In genomic region chr1:139438373-139438772, GRCm38 (mm10) we compare ENCODE assay signal across 8 mouse cellular contexts. TPM values are rescaled to one million over a fixed set of nuclear protein-coding genes. Genes with fewer than 3 reads are reported as not detected.
DNase-seq lines count a peak whose midpoint lies in the region; ATAC-seq lines count a peak whose summit lies in the region.

No protein-coding gene starts in this region.

- H3K4me1 ChIP-seq in intestine, embryonic 14.5 days (replicated peaks; ENCODE audit: control insufficient read depth, insufficient read depth, low read length): no peaks in the 10 kb centered on the region
- H3K4me1 ChIP-seq in intestine, embryonic 16.5 days (ENCODE audit: control insufficient read depth, insufficient read depth, low read length): no peaks in the 10 kb centered on the region

- peak; percentile 55 for DNase-seq in intestine, embryonic 14.5 days (ENCODE audit: low spot score)
- DNase-seq in ES-CJ7 (ENCODE audit: low read depth, low spot score): peak; percentile 88
- peak; percentile 74 for DNase-seq in embryo, embryonic 11 days
- DNase-seq in kidney, postnatal 4 days: peak; percentile 41 to 69
- peak; percentile 79 for DNase-seq in retina, embryonic 14.5 days (ENCODE audit: low spot score)
- no peak for DNase-seq in urinary bladder, postnatal 10 days (ENCODE audit: low spot score)

- H3K9ac ChIP-seq in intestine, embryonic 14.5 days (ENCODE audit: low read length): no peak overlapping the region
- no peak overlapping the region for H3K9ac ChIP-seq in intestine, embryonic 16.5 days (ENCODE audit: low read depth, low read length)

- H3K4me3 ChIP-seq in intestine, embryonic 14.5 days (ENCODE audit: low read depth, low read length): no peak overlapping the region
- no peak overlapping the region for H3K4me3 ChIP-seq in intestine, embryonic 16.5 days (ENCODE audit: low read length)

- ATAC-seq in intestine, embryonic 14.5 days (replicated peaks; ENCODE audit: low FRiP score, low TSS enrichment, low read depth): peak; percentile 58; the same call in 1 of the 2 replicates
- ATAC-seq in intestine, embryonic 16.5 days: no peak
- no peak for ATAC-seq in monocyte, adult 5-6 weeks (replicated peaks; ENCODE audit: insufficient number of reproducible peaks, low FRiP score, low TSS enrichment, poor library complexity, severe bottlenecking)

- H3K9me3 ChIP-seq in intestine, embryonic 14.5 days (ENCODE audit: control insufficient read depth, low read length): no peaks in the 10 kb centered on the region
- H3K9me3 ChIP-seq in intestine, embryonic 16.5 days (ENCODE audit: control insufficient read depth, low read length): no peaks in the 10 kb centered on the region

- H3K27me3 ChIP-seq in intestine, embryonic 14.5 days (replicated peaks; ENCODE audit: control insufficient read depth, insufficient read depth, low read length): no peaks in the 10 kb centered on the region
- H3K27me3 ChIP-seq in intestine, embryonic 16.5 days (replicated peaks; ENCODE audit: control insufficient read depth, insufficient read depth, low read length): no peaks in the 10 kb centered on the region

- H3K27ac ChIP-seq in intestine, embryonic 14.5 days (ENCODE audit: low read depth): no peak overlapping the region
- no peak overlapping the region for H3K27ac ChIP-seq in intestine, embryonic 16.5 days (ENCODE audit: low read length)

- H3K36me3 ChIP-seq in intestine, embryonic 14.5 days (ENCODE audit: control insufficient read depth, insufficient read depth, low read length): peaks cover 70% of the 10 kb centered on the region
- H3K36me3 ChIP-seq in intestine, embryonic 16.5 days (ENCODE audit: control insufficient read depth, insufficient read depth, low read length): peaks cover 12% of the 10 kb centered on the region

- no peak overlapping the region for H3K4me2 ChIP-seq in intestine, embryonic 14.5 days (ENCODE audit: low read length)
- no peak overlapping the region for H3K4me2 ChIP-seq in intestine, embryonic 16.5 days (ENCODE audit: low read depth, low read length)

RNA-seq across cellular contexts. Expression of gene Aspm, which starts 16.2 kb away (rescaled TPM):
- polyA plus RNA-seq in intestine, embryonic 14.5 days (2014; fragmentation: Nextera tagmentation; extraction: Ambion mirVana): 17.3 and 19.1 TPM in 2 replicates
- polyA plus RNA-seq in intestine, embryonic 16.5 days (2015; fragmentation: Nextera tagmentation; extraction: Ambion mirVana): 6.6 and 6.9 TPM in 2 replicates
- total RNA-seq in monocyte, adult 5-6 weeks (2017): 0.43 to 1.3 TPM (median 0.48 TPM) in 3 replicates

RNA-seq across cellular contexts. Expression of gene Zbtb41, which starts 16.3 kb away (rescaled TPM):
- polyA plus RNA-seq in intestine, embryonic 14.5 days (2014; fragmentation: Nextera tagmentation; extraction: Ambion mirVana): 12.4 and 13.7 TPM in 2 replicates
- 5.4 and 5.8 TPM in 2 replicates for polyA plus RNA-seq in intestine, embryonic 16.5 days (2015; fragmentation: Nextera tagmentation; extraction: Ambion mirVana)
- total RNA-seq in monocyte, adult 5-6 weeks (2017): 17.3 to 20.9 TPM (median 18.1 TPM) in 3 replicates
